Mouse (Mus musculus): Measurements from ENCODE around the gene Pear1. TPM values are rescaled to one million over a fixed set of nuclear protein-coding genes. Genes with fewer than 3 reads are reported as not detected.
A peak's percentile ranks its signal among the peaks of the same experiment; 100 is the strongest.

The Pear1 gene
- polyA plus RNA-seq, 1 experiment from 2014 or later, result 17.0 TPM

GRCm38 (mm10) chr3:87771088-87771487, 53.0 kb downstream of the Pear1 start:
- Histone ChIP-seq H3K27ac (replicated peaks in 1 of 2; ENCODE audit: control insufficient read depth in 1 of 2, insufficient read depth in 1 of 2, low read depth in 2 of 2, low read length in 2 of 2) (no peak overlapping the region), H3K9ac (ENCODE audit: low read length) (no peak overlapping the region), H3K4me2 (ENCODE audit: low read length) (no peak overlapping the region), H3K36me3 (ENCODE audit: control insufficient read depth, insufficient read depth, low read length) (no peaks in the 10 kb centered on the region), H3K27me3 (ENCODE audit: control insufficient read depth, insufficient read depth, low read length) (peaks cover 31% of the 10 kb centered on the region), H3K4me3 (ENCODE audit: control insufficient read depth in 1 of 2, insufficient read depth in 1 of 2, low read depth in 1 of 2, low read length in 2 of 2) (no peak overlapping the region), H3K4me1 (ENCODE audit: control insufficient read depth in 2 of 2, insufficient read depth in 2 of 2, low read length in 2 of 2) (peaks cover 2 to 7% of the 10 kb centered on the region in 2 experiments; a peak in 2 of 4 replicates), H3K9me3 (ENCODE audit: control insufficient read depth, low read length) (no peaks in the 10 kb centered on the region)
- 39% methylated on average over 6 of the region's 6 CpGs for WGBS
- ATAC-seq (ENCODE audit: insufficient number of reproducible peaks, insufficient read depth, low FRiP score, low read depth), result no peak

GRCm38 (mm10) chr3:87770280-87770679, 53.8 kb downstream of the Pear1 start:
- H3K4me3 ChIP-seq (ENCODE audit: control insufficient read depth in 1 of 2, insufficient read depth in 1 of 2, low read depth in 1 of 2, low read length in 2 of 2), result no peak overlapping the region
- H3K36me3 ChIP-seq (ENCODE audit: control insufficient read depth, insufficient read depth, low read length), result no peaks in the 10 kb centered on the region
- H3K9me3 ChIP-seq (ENCODE audit: control insufficient read depth, low read length), result no peaks in the 10 kb centered on the region
- peaks cover 6 to 13% of the 10 kb centered on the region in 2 experiments for H3K4me1 ChIP-seq (ENCODE audit: control insufficient read depth in 2 of 2, insufficient read depth in 2 of 2, low read length in 2 of 2)
- H3K27ac ChIP-seq (replicated peaks in 1 of 2; ENCODE audit: control insufficient read depth in 1 of 2, insufficient read depth in 1 of 2, low read depth in 2 of 2, low read length in 2 of 2), result no peak overlapping the region
- H3K4me2 ChIP-seq (ENCODE audit: low read length), result no peak overlapping the region
- H3K9ac ChIP-seq (ENCODE audit: low read length), result no peak overlapping the region
- peaks cover 28% of the 10 kb centered on the region for H3K27me3 ChIP-seq (ENCODE audit: control insufficient read depth, insufficient read depth, low read length)
- WGBS, result under 1% methylated on average over 4 of the region's 4 CpGs
- no peak for ATAC-seq (ENCODE audit: insufficient number of reproducible peaks, insufficient read depth, low FRiP score, low read depth)

- H3K9ac ChIP-seq (ENCODE audit: low read length), result no peak overlapping the region
- 75% methylated on average over 8 of the region's 8 CpGs for WGBS
- H3K4me1 ChIP-seq (ENCODE audit: control insufficient read depth in 2 of 2, insufficient read depth in 2 of 2, low read length in 2 of 2), result peaks cover 14 to 21% of the 10 kb centered on the region in 2 experiments
- peaks cover 24% of the 10 kb centered on the region for H3K27me3 ChIP-seq (ENCODE audit: control insufficient read depth, insufficient read depth, low read length)
- H3K4me3 ChIP-seq (ENCODE audit: control insufficient read depth in 1 of 2, insufficient read depth in 1 of 2, low read depth in 1 of 2, low read length in 2 of 2), result no peak overlapping the region
- no peak overlapping the region for H3K27ac ChIP-seq (replicated peaks in 1 of 2; ENCODE audit: control insufficient read depth in 1 of 2, insufficient read depth in 1 of 2, low read depth in 2 of 2, low read length in 2 of 2)
- H3K4me2 ChIP-seq (ENCODE audit: low read length), result no peak overlapping the region
- H3K36me3 ChIP-seq (ENCODE audit: control insufficient read depth, insufficient read depth, low read length), result no peaks in the 10 kb centered on the region
- no peaks in the 10 kb centered on the region for H3K9me3 ChIP-seq (ENCODE audit: control insufficient read depth, low read length)
- no peak for ATAC-seq (ENCODE audit: insufficient number of reproducible peaks, insufficient read depth, low FRiP score, low read depth)
Measured at GRCm38 (mm10) chr3:87769506-87769905, 54.6 kb downstream of the Pear1 start.

GRCm38 (mm10) chr3:87768844-87769243, 55.3 kb downstream of the Pear1 start:
- Histone ChIP-seq H3K27me3 (ENCODE audit: control insufficient read depth, insufficient read depth, low read length) (peaks cover 20% of the 10 kb centered on the region), H3K4me2 (ENCODE audit: low read length) (peak overlapping the region; percentile 70), H3K9ac (ENCODE audit: low read length) (peak overlapping the region; percentile 73), H3K36me3 (ENCODE audit: control insufficient read depth, insufficient read depth, low read length) (no peaks in the 10 kb centered on the region), H3K9me3 (ENCODE audit: control insufficient read depth, low read length) (no peaks in the 10 kb centered on the region), H3K4me1 (ENCODE audit: control insufficient read depth in 2 of 2, insufficient read depth in 2 of 2, low read length in 2 of 2) (peaks cover 19 to 26% of the 10 kb centered on the region in 2 experiments), H3K4me3 (ENCODE audit: control insufficient read depth in 1 of 2, insufficient read depth in 1 of 2, low read depth in 1 of 2, low read length in 2 of 2) (peak overlapping the region; percentile 49 to 63), H3K27ac (replicated peaks in 1 of 2; ENCODE audit: control insufficient read depth in 1 of 2, insufficient read depth in 1 of 2, low read depth in 2 of 2, low read length in 2 of 2) (peak overlapping the region; percentile 67 to 76)
- peak; percentile 76 for ATAC-seq (ENCODE audit: insufficient number of reproducible peaks, insufficient read depth, low FRiP score, low read depth)
- under 1% methylated on average over 36 of the region's 37 CpGs for WGBS

GRCm38 (mm10) chr3:87768431-87768830, 55.7 kb downstream of the Pear1 start:
- Histone ChIP-seq H3K27ac (replicated peaks in 1 of 2; ENCODE audit: control insufficient read depth in 1 of 2, insufficient read depth in 1 of 2, low read depth in 2 of 2, low read length in 2 of 2) (peak overlapping the region; percentile 67 to 76), H3K36me3 (ENCODE audit: control insufficient read depth, insufficient read depth, low read length) (no peaks in the 10 kb centered on the region), H3K4me1 (ENCODE audit: control insufficient read depth in 2 of 2, insufficient read depth in 2 of 2, low read length in 2 of 2) (peaks cover 21 to 30% of the 10 kb centered on the region in 2 experiments), H3K9ac (ENCODE audit: low read length) (peak overlapping the region; percentile 73), H3K4me3 (ENCODE audit: control insufficient read depth in 1 of 2, insufficient read depth in 1 of 2, low read depth in 1 of 2, low read length in 2 of 2) (peak overlapping the region; percentile 49 to 63), H3K9me3 (ENCODE audit: control insufficient read depth, low read length) (no peaks in the 10 kb centered on the region), H3K4me2 (ENCODE audit: low read length) (peak overlapping the region; percentile 70), H3K27me3 (ENCODE audit: control insufficient read depth, insufficient read depth, low read length) (peaks cover 20% of the 10 kb centered on the region)
- ATAC-seq (ENCODE audit: insufficient number of reproducible peaks, insufficient read depth, low FRiP score, low read depth), result no peak
- WGBS, result 38% methylated on average over 6 of the region's 6 CpGs

GRCm38 (mm10) chr3:87767764-87768163, 56.3 kb downstream of the Pear1 start:
- ATAC-seq (ENCODE audit: insufficient number of reproducible peaks, insufficient read depth, low FRiP score, low read depth), result no peak
- Histone ChIP-seq H3K4me1 (ENCODE audit: control insufficient read depth in 2 of 2, insufficient read depth in 2 of 2, low read length in 2 of 2) (peaks cover 23 to 36% of the 10 kb centered on the region in 2 experiments), H3K27ac (replicated peaks in 1 of 2; ENCODE audit: control insufficient read depth in 1 of 2, insufficient read depth in 1 of 2, low read depth in 2 of 2, low read length in 2 of 2) (peak overlapping the region; percentile 67 to 76; a peak in 3 of 4 replicates), H3K4me3 (ENCODE audit: control insufficient read depth in 1 of 2, insufficient read depth in 1 of 2, low read depth in 1 of 2, low read length in 2 of 2) (peak overlapping the region; percentile 49 to 63), H3K27me3 (ENCODE audit: control insufficient read depth, insufficient read depth, low read length) (peaks cover 20% of the 10 kb centered on the region), H3K9me3 (ENCODE audit: control insufficient read depth, low read length) (no peaks in the 10 kb centered on the region), H3K9ac (ENCODE audit: low read length) (peak overlapping the region; percentile 73), H3K4me2 (ENCODE audit: low read length) (peak overlapping the region; percentile 70), H3K36me3 (ENCODE audit: control insufficient read depth, insufficient read depth, low read length) (no peaks in the 10 kb centered on the region)
- WGBS, result 65% methylated on average over 8 of the region's 8 CpGs

DNA sequence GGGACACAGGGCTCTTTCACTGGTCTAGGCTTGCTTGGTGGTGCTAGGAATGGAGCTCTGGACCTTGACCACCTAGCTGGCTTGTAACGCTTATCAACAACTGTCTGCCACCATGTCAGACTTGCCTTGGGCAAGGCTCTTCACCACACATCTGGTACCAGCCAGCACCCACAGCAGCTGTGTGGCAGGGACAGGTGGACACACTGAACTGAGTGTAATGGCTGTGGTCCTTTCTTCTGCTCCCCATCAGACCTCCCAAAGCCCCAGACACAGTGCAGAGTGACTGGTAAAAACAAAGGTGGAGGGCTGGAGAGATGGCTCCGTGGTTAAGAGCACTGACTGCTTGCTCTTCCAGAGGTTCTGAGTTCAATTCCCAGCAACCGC, 57.8 kb downstream of the Pear1 start:
- peak overlapping the region; percentile 60; the same call in 1 of the 2 replicates for H3K4me2 ChIP-seq (ENCODE audit: low read length)
- H3K9ac ChIP-seq (ENCODE audit: low read length), result no peak overlapping the region
- no peak overlapping the region for H3K4me3 ChIP-seq (ENCODE audit: control insufficient read depth in 1 of 2, insufficient read depth in 1 of 2, low read depth in 1 of 2, low read length in 2 of 2)
- H3K4me1 ChIP-seq (ENCODE audit: control insufficient read depth in 2 of 2, insufficient read depth in 2 of 2, low read length in 2 of 2), result peaks cover 25 to 36% of the 10 kb centered on the region in 2 experiments
- H3K36me3 ChIP-seq (ENCODE audit: control insufficient read depth, insufficient read depth, low read length), result no peaks in the 10 kb centered on the region; the same call in 1 of the 2 replicates
- H3K9me3 ChIP-seq (ENCODE audit: control insufficient read depth, low read length), result no peaks in the 10 kb centered on the region
- ATAC-seq (ENCODE audit: insufficient number of reproducible peaks, insufficient read depth, low FRiP score, low read depth), result no peak
- peak overlapping the region in 1 of 2 experiments; percentile 87; a peak in 1 of 4 replicates for H3K27ac ChIP-seq (replicated peaks in 1 of 2; ENCODE audit: control insufficient read depth in 1 of 2, insufficient read depth in 1 of 2, low read depth in 2 of 2, low read length in 2 of 2)
- 72% methylated on average over 3 of the region's 3 CpGs for WGBS
- peaks cover 8% of the 10 kb centered on the region for H3K27me3 ChIP-seq (ENCODE audit: control insufficient read depth, insufficient read depth, low read length)

Measured in heart, embryonic 14.5 days (tissue).